Mouse (Mus musculus) urinary bladder, adult 2 months (tissue): ENCODE results near the gene Clhc1. TPM values are rescaled to one million over a fixed set of nuclear protein-coding genes. Genes with fewer than 3 reads are reported as not detected.

Experiments used
- DNase-seq: peaks from one replicate; pipeline ENCODE4 v3.0.0; 2022; ENCODE audit warnings: low spot score
- polyA plus RNA-seq: library from polyadenylated mRNA; depleted of rRNA; stranded (reverse); fragments of >200 nt; gene quantifications from 2 replicates; pipeline ENCODE4 v1.2.3, GENCODE M21; 2012

Clhc1 gene
- polyA plus RNA-seq, 1 experiment = 0.33 TPM

- DNase-seq = no peak
Measured at GRCm38 (mm10) chr11:29560990-29561389, 13.2 kb downstream of the Clhc1 start.

- DNase-seq = no peak
Measured at GRCm38 (mm10) chr11:29563406-29563805, 15.7 kb downstream of the Clhc1 start.

GRCm38 (mm10) chr11:29571536-29571935, 23.8 kb downstream of the Clhc1 start:
- no peak for DNase-seq

GRCm38 (mm10) chr11:29572656-29573055, 24.9 kb downstream of the Clhc1 start:
- DNase-seq = no peak

GRCm38 (mm10) chr11:29579610-29580009, 31.9 kb downstream of the Clhc1 start:
- no peak for DNase-seq

- DNase-seq = no peak
Measured at GRCm38 (mm10) chr11:29595217-29595616, 47.5 kb downstream of the Clhc1 start.

GRCm38 (mm10) chr11:29597159-29597558, 49.4 kb downstream of the Clhc1 start:
- DNase-seq = no peak

- DNase-seq = no peak
Measured at GRCm38 (mm10) chr11:29599000-29599399, 51.2 kb downstream of the Clhc1 start.

- no peak for DNase-seq
Measured at GRCm38 (mm10) chr11:29603581-29603980, 55.8 kb downstream of the Clhc1 start.

GRCm38 (mm10) chr11:29607465-29607990, 59.8 kb downstream of the Clhc1 start:
- no peak for DNase-seq

- no peak for DNase-seq
Measured at GRCm38 (mm10) chr11:29609756-29610468, 62.2 kb downstream of the Clhc1 start.

GRCm38 (mm10) chr11:29612007-29612406, 64.3 kb downstream of the Clhc1 start:
- no peak for DNase-seq

- DNase-seq = no peak
Measured at GRCm38 (mm10) chr11:29613185-29613735, 65.5 kb downstream of the Clhc1 start.

GRCm38 (mm10) chr11:29614217-29614924, 66.6 kb downstream of the Clhc1 start:
- DNase-seq = no peak

GRCm38 (mm10) chr11:29622030-29622790, 74.5 kb downstream of the Clhc1 start:
- no peak for DNase-seq

- no peak for DNase-seq
Measured at GRCm38 (mm10) chr11:29623327-29623726, 75.6 kb downstream of the Clhc1 start.

- no peak for DNase-seq
Measured at GRCm38 (mm10) chr11:29626541-29626940, 78.8 kb downstream of the Clhc1 start.

- no peak for DNase-seq
Measured at GRCm38 (mm10) chr11:29627706-29628105, 80.0 kb downstream of the Clhc1 start.
